Mouse (Mus musculus): Measurements from ENCODE around the gene Adk.

GRCm38 (mm10) chr14:21402621-21403405 is 350.4 kb downstream of the Adk start:
- TF ChIP-seq POLR2A (IDR thresholded peaks at IDR 0.05; ENCODE audit: borderline replicate concordance, control insufficient read depth, low read depth, low read length) (no peak), CTCF (IDR thresholded peaks at IDR 0.05; ENCODE audit: control insufficient read depth, insufficient read depth, low read length) (no peak)
